Mouse (Mus musculus): ENCODE data around the gene Tex2.
"Not testable (repeated sequence)": the region's sequence is repeated elsewhere in the genome, so short reads cannot be mapped to it uniquely, and the experiment has no call there.

Gene Tex2

GRCm38 (mm10) chr11:106612961-106613637 is at the start of gene Tex2:
Gene Tex2, minus strand, starts transcription at chr11:106613423.
- DNase-seq (ENCODE audit: low read depth in 2 of 2, low spot score in 2 of 2) = peak; percentile 76 to 78

DNA sequence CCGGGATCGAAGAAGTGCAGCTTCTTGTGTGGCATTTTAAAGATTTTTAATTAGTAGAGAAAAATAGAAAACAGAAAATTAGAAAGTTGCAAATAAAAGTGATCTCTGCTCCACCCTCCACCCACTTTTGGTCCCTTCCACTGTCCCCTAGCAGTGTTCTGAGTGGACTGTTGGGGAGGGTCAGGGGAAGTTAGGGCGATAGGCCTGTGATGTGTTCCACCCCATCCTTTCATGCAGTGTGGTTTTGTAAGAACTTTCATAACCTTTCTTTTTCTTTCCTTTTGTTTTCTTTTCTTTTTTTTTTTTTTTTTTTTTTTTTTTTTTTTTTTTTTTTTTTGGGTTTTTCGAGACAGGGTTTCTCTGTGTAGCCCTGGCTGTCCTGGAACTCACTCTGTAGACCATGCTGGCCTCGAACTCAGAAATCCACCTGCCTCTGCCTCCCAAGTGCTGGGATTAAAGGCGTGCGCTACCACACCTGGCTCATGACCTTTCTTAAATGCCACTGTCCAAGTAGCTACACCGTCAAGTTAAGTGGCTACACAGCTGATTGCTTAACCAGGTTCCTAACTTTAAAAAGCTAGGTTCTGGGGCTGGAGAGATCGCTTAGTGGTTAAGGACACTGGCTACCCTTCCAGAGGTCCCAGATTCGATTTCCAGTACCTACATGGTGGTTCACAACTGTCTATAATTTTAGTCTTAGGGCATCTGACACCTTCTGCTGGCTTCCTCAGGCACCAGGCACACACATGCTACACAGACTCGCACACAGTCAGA is 49.6 kb upstream of the Tex2 start:
- DNase-seq (ENCODE audit: low read depth in 2 of 2, low spot score in 2 of 2) = no peak

- peak in 1 of 2 experiments; percentile 21 for DNase-seq (ENCODE audit: low read depth in 2 of 2, low spot score in 2 of 2)
These were observed 47.3 kb upstream of the Tex2 start for GRCm38 (mm10) chr11:106660453-106661081.

- DNase-seq (ENCODE audit: low read depth in 2 of 2, low spot score in 2 of 2) = no peak
These were observed 46.5 kb upstream of the Tex2 start for GRCm38 (mm10) chr11:106659598-106660295.

- DNase-seq (ENCODE audit: low read depth in 2 of 2, low spot score in 2 of 2) = peak in 1 of 2 experiments; percentile 38
These were observed 45.0 kb upstream of the Tex2 start for GRCm38 (mm10) chr11:106658051-106658880.

GRCm38 (mm10) chr11:106656896-106657498 is 43.8 kb upstream of the Tex2 start:
- DNase-seq (ENCODE audit: low read depth in 2 of 2, low spot score in 2 of 2) = not testable (repeated sequence)

- DNase-seq (ENCODE audit: low read depth in 2 of 2, low spot score in 2 of 2) = peak; percentile 80 to 84
These were observed 35.1 kb upstream of the Tex2 start for GRCm38 (mm10) chr11:106648347-106648746.

- DNase-seq (ENCODE audit: low read depth in 2 of 2, low spot score in 2 of 2) = no peak
These were observed 29.9 kb upstream of the Tex2 start for GRCm38 (mm10) chr11:106642966-106643637.

- no peak for DNase-seq (ENCODE audit: low read depth in 2 of 2, low spot score in 2 of 2)
These were observed 28.4 kb upstream of the Tex2 start for GRCm38 (mm10) chr11:106641580-106641979.

GRCm38 (mm10) chr11:106640059-106640458 is 26.8 kb upstream of the Tex2 start:
- DNase-seq (ENCODE audit: low read depth in 2 of 2, low spot score in 2 of 2) = no peak

- DNase-seq (ENCODE audit: low read depth in 2 of 2, low spot score in 2 of 2) = no peak
These were observed 26.1 kb upstream of the Tex2 start for GRCm38 (mm10) chr11:106639356-106639692.

DNA sequence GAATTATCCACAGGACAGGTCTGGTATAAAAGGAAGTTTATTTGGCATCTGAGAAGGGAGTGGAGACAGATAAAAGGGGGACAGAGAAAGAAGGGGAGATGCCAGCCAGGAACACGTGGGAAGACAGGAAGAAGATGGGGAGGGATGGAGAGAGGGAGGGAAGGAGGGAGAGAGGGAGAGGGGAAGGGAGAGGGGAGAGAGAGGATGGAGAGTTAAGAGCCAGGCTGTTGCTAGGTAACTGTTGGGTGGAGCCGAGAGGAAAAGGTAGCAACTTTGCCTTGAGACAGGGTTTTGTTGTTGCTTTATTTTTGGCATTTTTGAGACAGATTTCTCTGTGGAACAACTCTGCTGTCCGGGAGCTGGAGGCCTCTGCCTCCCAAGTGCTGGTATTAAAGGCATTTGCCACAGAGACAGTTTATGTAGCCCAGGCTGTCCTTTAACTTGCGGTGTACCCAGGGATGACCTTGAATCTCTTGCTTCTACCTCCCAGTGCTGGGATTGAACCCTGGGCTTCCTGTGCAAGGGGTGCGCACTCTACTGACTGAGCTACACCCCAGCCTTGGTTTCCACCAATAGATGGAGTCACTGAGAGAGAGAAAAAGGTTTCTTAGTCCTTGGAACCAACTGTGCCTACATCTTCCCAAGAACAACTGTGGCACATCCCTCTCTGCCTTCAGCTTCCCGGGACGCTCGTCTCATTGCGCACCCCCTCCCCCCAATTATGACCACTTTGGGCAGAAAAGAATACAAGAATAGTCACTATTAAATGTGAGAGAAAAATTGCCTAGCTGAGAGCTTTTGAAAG is 25.5 kb upstream of the Tex2 start:
- no peak for DNase-seq (ENCODE audit: low read depth in 2 of 2, low spot score in 2 of 2)

DNA sequence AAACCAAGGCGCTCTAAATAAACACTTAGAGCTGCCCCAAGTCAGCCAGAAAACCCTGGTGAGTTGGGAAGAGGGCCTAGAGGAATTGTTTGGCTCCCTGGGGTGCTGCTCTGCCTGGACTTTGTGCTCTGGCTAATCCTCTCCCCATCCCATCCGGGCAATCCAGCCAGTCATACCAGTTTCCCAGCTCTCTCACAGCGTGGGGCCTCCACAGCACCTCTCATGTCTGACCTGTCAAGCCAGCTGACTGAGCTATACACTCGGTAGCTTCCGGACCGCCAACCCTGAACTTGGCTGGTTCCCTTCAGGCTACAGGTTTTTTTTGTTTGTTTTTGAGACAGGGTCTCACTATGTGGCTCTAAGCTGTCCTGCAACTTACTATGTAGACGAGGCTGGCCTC is 24.5 kb upstream of the Tex2 start:
- no peak for DNase-seq (ENCODE audit: low read depth in 2 of 2, low spot score in 2 of 2)

DNA sequence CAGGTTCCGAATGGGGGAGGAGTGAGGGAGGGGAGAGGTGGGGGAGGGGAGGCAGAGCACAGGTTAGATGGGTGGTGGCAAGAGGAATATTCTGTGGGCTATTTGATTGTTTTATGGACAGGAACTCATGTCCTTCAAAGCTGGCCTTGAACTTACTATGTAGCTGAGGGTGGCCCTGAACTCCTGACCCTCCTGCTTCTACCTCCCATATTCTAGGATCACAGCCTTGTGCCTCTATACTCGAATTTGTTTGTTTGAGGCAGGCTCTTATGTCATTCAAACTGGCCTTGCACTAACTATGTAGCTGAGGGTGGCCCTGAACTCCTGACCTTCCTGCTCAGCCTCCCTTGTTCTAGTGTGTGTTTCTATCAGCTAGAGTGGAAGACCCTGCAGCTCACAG is 22.7 kb upstream of the Tex2 start:
- no peak for DNase-seq (ENCODE audit: low read depth in 2 of 2, low spot score in 2 of 2)

DNA sequence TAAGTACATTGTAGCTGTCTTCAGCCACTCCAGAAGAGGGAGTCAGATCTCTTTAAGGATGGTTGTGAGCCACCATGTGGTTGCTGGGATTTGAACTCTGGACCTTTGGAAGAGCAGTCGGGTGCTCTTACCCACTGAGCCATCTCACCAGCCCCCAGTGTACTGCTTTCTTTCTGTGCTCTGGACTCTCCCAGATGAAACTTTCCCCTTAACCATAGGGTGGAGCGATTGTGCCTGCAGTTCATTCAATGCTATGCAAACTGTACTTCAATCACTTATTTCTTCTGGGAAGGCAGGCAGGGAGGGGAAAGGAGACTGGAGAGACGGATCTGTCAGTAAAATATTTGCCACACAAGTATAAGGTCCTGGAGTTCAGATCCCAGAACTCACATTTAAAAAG is 21.0 kb upstream of the Tex2 start:
- DNase-seq (ENCODE audit: low read depth in 2 of 2, low spot score in 2 of 2) = not testable (repeated sequence)

- DNase-seq (ENCODE audit: low read depth in 2 of 2, low spot score in 2 of 2) = no peak
These were observed 20.2 kb upstream of the Tex2 start for GRCm38 (mm10) chr11:106633456-106633855.

- DNase-seq (ENCODE audit: low read depth in 2 of 2, low spot score in 2 of 2) = peak; percentile 66 to 78
These were observed 14.5 kb upstream of the Tex2 start for GRCm38 (mm10) chr11:106627692-106628091.

- no peak for DNase-seq (ENCODE audit: low read depth in 2 of 2, low spot score in 2 of 2)
These were observed 12.4 kb upstream of the Tex2 start for GRCm38 (mm10) chr11:106625577-106625976.

DNA sequence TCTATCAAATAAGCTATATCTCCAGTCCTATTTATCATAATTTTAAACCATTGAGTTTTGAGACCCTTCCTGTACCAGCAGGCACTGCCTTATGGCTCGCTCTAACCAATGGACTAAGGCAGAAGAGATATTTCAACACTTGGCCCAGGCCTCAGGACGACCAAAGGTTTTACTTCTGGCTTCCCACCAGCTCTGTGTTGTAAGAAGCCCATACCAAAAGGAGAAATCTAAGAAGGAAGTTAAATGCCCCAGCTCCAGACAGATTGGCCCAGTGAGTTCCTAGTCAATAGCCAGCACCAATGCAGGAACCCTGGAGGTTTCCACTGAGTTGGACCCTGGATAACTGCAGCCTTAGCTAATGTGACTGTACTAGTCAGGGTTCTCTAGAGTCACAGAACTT is 10.4 kb upstream of the Tex2 start:
- DNase-seq (ENCODE audit: low read depth in 2 of 2, low spot score in 2 of 2) = no peak
